Mouse (Mus musculus): ENCODE measurements around the gene Msi2. TPM values are rescaled to one million over a fixed set of nuclear protein-coding genes. Genes with fewer than 3 reads are reported as not detected.

Gene Msi2
- 47.5 and 52.6 TPM in 2 replicates for polyA plus RNA-seq (2012; rRNA removed)

GRCm38 (mm10) chr11:88718050-88718765 lies at the start of gene Msi2:
TSS of gene Msi2 (minus strand) at chr11:88718513.

GRCm38 (mm10) chr11:88293631-88294393 lies 424.5 kb downstream of the Msi2 start, which contains the start of gene Ccdc182:
TSS of gene Ccdc182 (plus strand) at chr11:88294058.

Other genes starting within 250 kb of the Msi2 start
- gene Akap1, start 146.1 kb upstream of the Msi2 start, polyA plus RNA-seq (2012; rRNA removed) = 60.1 and 62.0 TPM in 2 replicates
- 24.3 and 25.1 TPM in 2 replicates for gene Scpep1, start 237.0 kb upstream of the Msi2 start, polyA plus RNA-seq (2012; rRNA removed)
- gene Elobl, start 248.4 kb upstream of the Msi2 start, polyA plus RNA-seq (2012; rRNA removed) = not detected in 2 replicates